In genomic region chr1:98190741-98191140, GRCm38 (mm10) we compare ENCODE assay signal across 12 mouse cellular contexts.
DNase-seq lines count a peak whose midpoint lies in the region; ATAC-seq and TF ChIP-seq lines count a peak whose summit lies in the region.
"Had no signal": no experiment of that assay in that cellular context is flagged by ENCODE, and none has a peak within 500 bp of the region (broad histone marks: within the 10 kb centered on the region; RNA-seq: fewer than 3 reads in every experiment).

No protein-coding gene starts in this region.

- H3K27me3 ChIP-seq in intestine, embryonic 14.5 days (replicated peaks; ENCODE audit: control insufficient read depth, insufficient read depth, low read length) = no peaks in the 10 kb centered on the region
- H3K27me3 ChIP-seq in intestine, embryonic 15.5 days (replicated peaks) = no peaks in the 10 kb centered on the region
- H3K27me3 ChIP-seq in hindbrain, embryonic 15.5 days = no peaks in the 10 kb centered on the region
- H3K27me3 ChIP-seq in neural tube, embryonic 14.5 days (ENCODE audit: control insufficient read depth, insufficient read depth, low read length) = no peaks in the 10 kb centered on the region
- H3K27me3 ChIP-seq in liver, embryonic 12.5 days (replicated peaks) = no peaks in the 10 kb centered on the region
- H3K27me3 ChIP-seq: CH12.LX; heart, embryonic 13.5 days; limb, embryonic 13.5 days had no signal

- H3K4me1 ChIP-seq in intestine, embryonic 14.5 days (replicated peaks; ENCODE audit: control insufficient read depth, insufficient read depth, low read length) = peaks cover 9% of the 10 kb centered on the region; the same call in 1 of the 2 replicates
- peaks cover 6% of the 10 kb centered on the region; the same call in 1 of the 2 replicates for H3K4me1 ChIP-seq in intestine, embryonic 15.5 days (replicated peaks)
- peaks cover 6% of the 10 kb centered on the region; the same call in 1 of the 2 replicates for H3K4me1 ChIP-seq in cortical plate, adult 2 months (ENCODE audit: control insufficient read depth, insufficient read depth, low read length)
- peaks cover 33% of the 10 kb centered on the region for H3K4me1 ChIP-seq in hindbrain, embryonic 15.5 days (replicated peaks)
- H3K4me1 ChIP-seq in neural tube, embryonic 14.5 days (ENCODE audit: control insufficient read depth, insufficient read depth, low read length) = peaks cover 14% of the 10 kb centered on the region; the same call in 1 of the 2 replicates
- no peaks in the 10 kb centered on the region for H3K4me1 ChIP-seq in liver, embryonic 12.5 days
- H3K4me1 ChIP-seq: heart, embryonic 13.5 days had no signal

- no peak for ATAC-seq in intestine, embryonic 14.5 days (replicated peaks; ENCODE audit: low FRiP score, low TSS enrichment, low read depth)
- no peak for ATAC-seq in intestine, embryonic 15.5 days
- no peak for ATAC-seq in hindbrain, embryonic 15.5 days (ENCODE audit: low FRiP score, low read depth)
- ATAC-seq in neural tube, embryonic 14.5 days (ENCODE audit: low read depth) = 0 out of 2 replicates have a peak, but pooled peaks have one; percentile 12
- no peak for ATAC-seq in liver, embryonic 12.5 days
- ATAC-seq: activated CD4-positive, CD25-positive, alpha-beta regulatory T cell, adult 4 months had no signal

- no peak overlapping the region for H3K27ac ChIP-seq in intestine, embryonic 14.5 days (ENCODE audit: low read depth)
- H3K27ac ChIP-seq in intestine, embryonic 15.5 days = no peak overlapping the region
- peak overlapping the region; percentile 58 for H3K27ac ChIP-seq in cortical plate, adult 2 months (ENCODE audit: insufficient read depth, low read length)
- peak overlapping the region; percentile 68 for H3K27ac ChIP-seq in hindbrain, embryonic 15.5 days (replicated peaks)
- H3K27ac ChIP-seq in neural tube, embryonic 14.5 days (ENCODE audit: low read depth, low read length) = peak overlapping the region; percentile 55
- H3K27ac ChIP-seq in liver, embryonic 12.5 days = no peak overlapping the region
- H3K27ac ChIP-seq: heart, embryonic 13.5 days; limb, embryonic 13.5 days had no signal

- WGBS in intestine, embryonic 14.5 days = 50% methylated on average over 6 of the region's 6 CpGs
- WGBS in intestine, embryonic 15.5 days = 40% methylated on average over 6 of the region's 6 CpGs
- 16% methylated on average over 6 of the region's 6 CpGs for WGBS in hindbrain, embryonic 15.5 days
- WGBS in neural tube, embryonic 14.5 days = 21% methylated on average over 6 of the region's 6 CpGs
- WGBS in liver, embryonic 12.5 days (ENCODE audit: insufficient replicate concordance) = 51% methylated on average over 6 of the region's 6 CpGs

- no peak overlapping the region for H3K4me2 ChIP-seq in intestine, embryonic 14.5 days (ENCODE audit: low read length)
- H3K4me2 ChIP-seq in intestine, embryonic 15.5 days (replicated peaks) = no peak overlapping the region
- H3K4me2 ChIP-seq in hindbrain, embryonic 15.5 days = peak overlapping the region; percentile 7; the same call in 1 of the 2 replicates
- no peak overlapping the region; the same call in 1 of the 2 replicates for H3K4me2 ChIP-seq in neural tube, embryonic 14.5 days (ENCODE audit: low read depth, low read length)
- no peak overlapping the region for H3K4me2 ChIP-seq in liver, embryonic 12.5 days
- H3K4me2 ChIP-seq: heart, embryonic 13.5 days; limb, embryonic 13.5 days had no signal

- H3K9ac ChIP-seq in intestine, embryonic 14.5 days (ENCODE audit: low read length) = no peak overlapping the region
- no peak overlapping the region for H3K9ac ChIP-seq in intestine, embryonic 15.5 days
- H3K9ac ChIP-seq in hindbrain, embryonic 15.5 days = no peak overlapping the region
- no peak overlapping the region for H3K9ac ChIP-seq in neural tube, embryonic 14.5 days (replicated peaks; ENCODE audit: low read depth, low read length)
- H3K9ac ChIP-seq in liver, embryonic 12.5 days = no peak overlapping the region
- H3K9ac ChIP-seq: heart, embryonic 13.5 days; limb, embryonic 13.5 days had no signal

- no peak for TF ChIP-seq CTCF in cortical plate, adult 2 months (IDR thresholded peaks at IDR 0.05; ENCODE audit: extremely low read depth, insufficient read depth, low read length)

- DNase-seq in intestine, embryonic 14.5 days (ENCODE audit: low spot score) = peak; percentile 51
- no peak for DNase-seq in cerebellum, adult 9-10 months
- no peak for DNase-seq in heart, adult 8-10 months (ENCODE audit: low spot score)

- no peaks in the 10 kb centered on the region for H3K36me3 ChIP-seq in intestine, embryonic 14.5 days (ENCODE audit: control insufficient read depth, insufficient read depth, low read length)
- H3K36me3 ChIP-seq in intestine, embryonic 15.5 days = no peaks in the 10 kb centered on the region
- no peaks in the 10 kb centered on the region for H3K36me3 ChIP-seq in hindbrain, embryonic 15.5 days
- no peaks in the 10 kb centered on the region for H3K36me3 ChIP-seq in neural tube, embryonic 14.5 days (ENCODE audit: control insufficient read depth, insufficient read depth, low read length)
- H3K36me3 ChIP-seq in liver, embryonic 12.5 days = no peaks in the 10 kb centered on the region
- H3K36me3 ChIP-seq: heart, embryonic 13.5 days; limb, embryonic 13.5 days had no signal

- no peak overlapping the region for H3K4me3 ChIP-seq in intestine, embryonic 14.5 days (ENCODE audit: low read depth, low read length)
- no peak overlapping the region for H3K4me3 ChIP-seq in intestine, embryonic 15.5 days (replicated peaks)
- H3K4me3 ChIP-seq in cortical plate, adult 2 months (ENCODE audit: insufficient read depth, low read length) = no peak overlapping the region
- no peak overlapping the region for H3K4me3 ChIP-seq in hindbrain, embryonic 15.5 days
- H3K4me3 ChIP-seq in neural tube, embryonic 14.5 days (ENCODE audit: low read depth, low read length) = no peak overlapping the region
- H3K4me3 ChIP-seq in liver, embryonic 12.5 days = no peak overlapping the region
- H3K4me3 ChIP-seq: heart, embryonic 13.5 days; limb, embryonic 13.5 days had no signal

- H3K9me3 ChIP-seq in intestine, embryonic 14.5 days (ENCODE audit: control insufficient read depth, low read length) = no peaks in the 10 kb centered on the region
- no peaks in the 10 kb centered on the region for H3K9me3 ChIP-seq in intestine, embryonic 15.5 days
- no peaks in the 10 kb centered on the region for H3K9me3 ChIP-seq in hindbrain, embryonic 15.5 days
- no peaks in the 10 kb centered on the region for H3K9me3 ChIP-seq in neural tube, embryonic 14.5 days (ENCODE audit: control insufficient read depth, low read length)
- no peaks in the 10 kb centered on the region for H3K9me3 ChIP-seq in liver, embryonic 12.5 days (replicated peaks)
- H3K9me3 ChIP-seq: limb, embryonic 13.5 days had no signal

- TF ChIP-seq POLR2A in cortical plate, adult 2 months (IDR thresholded peaks at IDR 0.05; ENCODE audit: extremely low read depth, insufficient read depth, low read length) = no peak

Comparison
In these comparisons a context has a peak if more than half of its experiments do, and no peak if none do; other contexts are left out.
1. H3K27ac ChIP-seq: peak in cortical plate, adult 2 months (single experiment), hindbrain, embryonic 15.5 days (single experiment) and neural tube, embryonic 14.5 days (single experiment); none in intestine, embryonic 14.5 days (single experiment), intestine, embryonic 15.5 days (single experiment) and liver, embryonic 12.5 days (single experiment).